Mouse (Mus musculus): ENCODE measurements around the gene Loxl4.

- TF ChIP-seq POLR2A (IDR thresholded peaks at IDR 0.05; ENCODE audit: low read depth, low read length), result no peak
- TF ChIP-seq CTCF (IDR thresholded peaks at IDR 0.05; ENCODE audit: extremely low read depth, insufficient read length, insufficient replicate concordance, low read depth, low read length), result no peak
Observed at GRCm38 (mm10) chr19:42566283-42567019, 46.2 kb downstream of the Loxl4 start.
